Mouse (Mus musculus) bone marrow macrophage, adult 2 months (primary cell): ENCODE data around the gene Acsl3.

Experiments
- CTCF ChIP-seq: IDR thresholded peaks from 2 replicates; pipeline ENCODE4 v1.5.1; 2012; ENCODE audit warnings: low read depth, mild to moderate bottlenecking, low read length, moderate library complexity
- POLR2A ChIP-seq: IDR thresholded peaks from 2 replicates; pipeline ENCODE4 v1.6.1; 2012; ENCODE audit warnings: mild to moderate bottlenecking, low read depth, low read length, borderline replicate concordance

DNA sequence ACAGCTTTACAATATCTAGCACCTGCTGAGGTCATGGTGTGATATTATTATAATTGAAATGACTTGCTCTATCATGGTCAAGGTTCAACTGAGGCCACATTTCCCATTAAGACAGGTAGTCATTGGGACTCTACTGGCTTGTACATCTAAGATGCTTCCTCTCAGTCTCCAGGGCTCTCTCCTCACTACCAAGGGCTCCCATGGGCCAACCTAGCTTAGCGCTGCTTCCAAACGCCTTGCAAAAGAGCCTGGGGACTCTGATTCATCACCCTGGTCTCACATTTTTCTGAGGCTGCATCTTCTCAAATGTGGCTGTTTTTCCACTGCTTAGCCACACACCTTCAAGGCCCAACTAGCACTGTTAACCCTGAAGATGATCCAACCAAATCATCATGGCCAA is 33.3 kb upstream of the Acsl3 start:
- TF ChIP-seq CTCF (no peak), POLR2A (no peak)
